Mouse (Mus musculus) heart, postnatal 0 days (tissue): Measurements from ENCODE around the gene Cmtm2b. TPM values are rescaled to one million over a fixed set of nuclear protein-coding genes. Genes with fewer than 3 reads are reported as not detected.
"Not testable (repeated sequence)": the region's sequence is repeated elsewhere in the genome, so short reads cannot be mapped to it uniquely, and the experiment has no call there.

ENCODE experiments used
- ATAC-seq: fragments of 200-750 bp; cut with Nextera tagmentation; 2 replicates; pipeline ENCODE4 v1.8.0; 2017; ENCODE audit warnings: low read depth, moderate number of reproducible peaks, moderate library complexity; ENCODE audit not compliant: insufficient read depth
- DNase-seq: peaks from one replicate; pipeline ENCODE4 v3.0.0-alpha.2; 2016; ENCODE audit warnings: low spot score
- H3K27ac ChIP-seq: fragments of 300-500 bp; sonication (generic); 2 replicates; pipeline ENCODE4 v1.5.1; 2014; ENCODE audit warnings: low read depth, mild to moderate bottlenecking
- H3K27me3 ChIP-seq: fragments of 300-500 bp; sonication (generic); 2 replicates; pipeline ENCODE4 v1.6.1; 2014; ENCODE audit warnings: low read length, mixed read lengths; ENCODE audit not compliant: control insufficient read depth, insufficient read depth
- H3K36me3 ChIP-seq: fragments of 300-500 bp; sonication (generic); replicated peaks from 2 replicates; pipeline ENCODE4 v1.6.1; 2014; ENCODE audit warnings: low read length, mixed read lengths; ENCODE audit not compliant: control insufficient read depth, insufficient read depth
- H3K4me1 ChIP-seq: fragments of 300-500 bp; sonication (generic); 2 replicates; pipeline ENCODE4 v1.6.1; 2014; ENCODE audit warnings: antibody characterized with exemption; ENCODE audit not compliant: control insufficient read depth, insufficient read depth
- H3K4me2 ChIP-seq: fragments of 300-500 bp; sonication (generic); 2 replicates; pipeline ENCODE4 v1.6.1; 2014; ENCODE audit warnings: low read depth, mild to moderate bottlenecking, low read length, moderate library complexity
- H3K4me3 ChIP-seq: fragments of 300-500 bp; sonication (generic); 2 replicates; pipeline ENCODE4 v1.5.1; 2014; ENCODE audit warnings: low read depth, low read length
- H3K9ac ChIP-seq: fragments of 300-500 bp; sonication (generic); replicated peaks from 2 replicates; pipeline ENCODE4 v1.6.1; 2014; ENCODE audit warnings: low read depth, low read length, mixed read lengths
- H3K9me3 ChIP-seq: fragments of 300-500 bp; sonication (generic); replicated peaks from 2 replicates; pipeline ENCODE4 v1.6.1; 2016; ENCODE audit warnings: low read length; ENCODE audit not compliant: control insufficient read depth
- CTCF ChIP-seq: IDR thresholded peaks from 2 replicates; pipeline ENCODE4 v1.5.1; 2016; ENCODE audit warnings: antibody characterized with exemption, control low read depth, low read depth
- EP300 ChIP-seq: IDR thresholded peaks from 2 replicates; pipeline ENCODE4 v1.6.1; 2016; ENCODE audit warnings: antibody characterized with exemption, low read depth
- WGBS: fragments of 180-500 bp; shearing (Covaris S2); extraction: QIAGEN DNeasy Blood & Tissue Kit; methylation state at CpG from one replicate; pipeline ENCODE4 v1.1.7; 2014; 5-methylcytosine and 5-hydroxymethylcytosine counted together
- polyA plus RNA-seq: library from polyadenylated mRNA; unstranded; fragments of >200 nt; fragmentation: Nextera tagmentation; extraction: Ambion mirVana; gene quantifications from 2 replicates; pipeline ENCODE4 v1.2.1, GENCODE M21; 2015
- total RNA-seq: library from RNA; depleted of rRNA; stranded (reverse); fragments of >200 nt; gene quantifications from 2 replicates; pipeline ENCODE4 v1.2.3, GENCODE M21; 2014; ENCODE audit warnings: low replicate concordance

The Cmtm2b gene
- total and polyA plus RNA-seq, 2 experiments from 2014 or later: not detected

GRCm38 (mm10) chr8:104312023-104312422 lies 10.0 kb upstream of the Cmtm2b start:
- not testable (repeated sequence) for H3K4me3 ChIP-seq, H3K4me2 ChIP-seq, H3K27ac ChIP-seq, H3K36me3 ChIP-seq, H3K9me3 ChIP-seq, H3K4me1 ChIP-seq, DNase-seq, H3K27me3 ChIP-seq, H3K9ac ChIP-seq, ATAC-seq
- WGBS: 85% methylated on average over 3 of the region's 3 CpGs

GRCm38 (mm10) chr8:104313311-104313710 lies 8.7 kb upstream of the Cmtm2b start:
- Histone ChIP-seq H3K36me3 (no peaks in the 10 kb centered on the region), H3K4me3 (no peak overlapping the region), H3K4me1 (no peaks in the 10 kb centered on the region), H3K9ac (no peak overlapping the region), H3K27ac (no peak overlapping the region), H3K9me3 (no peaks in the 10 kb centered on the region), H3K27me3 (no peaks in the 10 kb centered on the region), H3K4me2 (no peak overlapping the region)
- ATAC-seq (no peak), DNase-seq (peak; percentile 36)
- WGBS: 36% methylated on average over 4 of the region's 4 CpGs
- TF ChIP-seq EP300: no peak
- TF ChIP-seq CTCF: peak; percentile 49

- not testable (repeated sequence) for DNase-seq, H3K4me2 ChIP-seq, ATAC-seq, H3K27me3 ChIP-seq, H3K36me3 ChIP-seq, H3K4me1 ChIP-seq, H3K9ac ChIP-seq, H3K9me3 ChIP-seq, H3K4me3 ChIP-seq, H3K27ac ChIP-seq
- 72% methylated on average over 7 of the region's 11 CpGs for WGBS
Measured at GRCm38 (mm10) chr8:104321267-104321666, 763 bp upstream of the Cmtm2b start, which contains the start of gene Gm11020. Gene Gm11020 (plus strand): TSS chr8:104321567.

- Histone ChIP-seq H3K36me3 (no peaks in the 10 kb centered on the region), H3K4me3 (no peak overlapping the region), H3K4me1 (no peaks in the 10 kb centered on the region), H3K27me3 (no peaks in the 10 kb centered on the region), H3K9me3 (no peaks in the 10 kb centered on the region), H3K9ac (no peak overlapping the region), H3K4me2 (no peak overlapping the region), H3K27ac (no peak overlapping the region)
- ATAC-seq: no peak
- WGBS: 42% methylated on average over 5 of the region's 5 CpGs
- TF ChIP-seq CTCF (no peak), EP300 (no peak)
- no peak for DNase-seq
Measured at GRCm38 (mm10) chr8:104332665-104333631, 10.9 kb downstream of the Cmtm2b start.

GRCm38 (mm10) chr8:104333786-104334185 lies 11.8 kb downstream of the Cmtm2b start:
- H3K9me3 ChIP-seq: no peaks in the 10 kb centered on the region
- H3K27ac ChIP-seq: no peak overlapping the region
- no peaks in the 10 kb centered on the region for H3K4me1 ChIP-seq
- ATAC-seq (no peak), DNase-seq (no peak)
- H3K27me3 ChIP-seq: no peaks in the 10 kb centered on the region
- no peak overlapping the region for H3K9ac ChIP-seq
- 57% methylated on average over 5 of the region's 5 CpGs for WGBS
- no peak overlapping the region for H3K4me2 ChIP-seq
- no peak overlapping the region for H3K4me3 ChIP-seq
- no peak for TF ChIP-seq EP300
- no peak for TF ChIP-seq CTCF
- no peaks in the 10 kb centered on the region for H3K36me3 ChIP-seq

- TF ChIP-seq EP300 (no peak), CTCF (no peak)
- no peak overlapping the region for H3K9ac ChIP-seq
- no peaks in the 10 kb centered on the region for H3K27me3 ChIP-seq
- DNase-seq (no peak), ATAC-seq (no peak)
- no peak overlapping the region for H3K27ac ChIP-seq
- no peak overlapping the region for H3K4me2 ChIP-seq
- WGBS: 82% methylated on average over 1 of the region's 1 CpGs
- H3K4me3 ChIP-seq: no peak overlapping the region
- H3K36me3 ChIP-seq: no peaks in the 10 kb centered on the region
- no peaks in the 10 kb centered on the region for H3K9me3 ChIP-seq
- no peaks in the 10 kb centered on the region for H3K4me1 ChIP-seq
Measured at GRCm38 (mm10) chr8:104334196-104334595, 12.2 kb downstream of the Cmtm2b start.
